Mouse (Mus musculus) gastrocnemius, postnatal 10 days (tissue): ENCODE data around the gene Cmss1. TPM values are rescaled to one million over a fixed set of nuclear protein-coding genes. Genes with fewer than 3 reads are reported as not detected.

Source experiments
- DNase-seq: peaks from one replicate; pipeline ENCODE4 v3.0.0; 2021; ENCODE audit warnings: mixed read lengths
- long read RNA-seq, 2 experiments: library from polyadenylated mRNA; stranded (forward); transcript quantifications; one replicate each; pipeline ENCODE4 v2.0.0; 2021
- total RNA-seq, 2 experiments: library from RNA; stranded (reverse); gene quantifications; 2 replicates each; pipeline ENCODE4 v1.2.3; 2021

The Cmss1 gene
- total RNA-seq = 10 to 100 TPM; 22.1 to 25.5 TPM
- long read RNA-seq, experiment 1, partial matches to known transcripts = 0 of 31 reads
- long read RNA-seq, experiment 1, other reads (novel, unspliced or antisense) = 29 of 31 reads
- long read RNA-seq, experiment 2, partial matches to known transcripts = 0 of 28 reads
- long read RNA-seq, experiment 2, other reads (novel, unspliced or antisense) = 26 of 28 reads

- peak; percentile 87 for DNase-seq
Observed at GRCm38 (mm10) chr16:57606444-57607227, at the start of gene Cmss1. Gene Cmss1 (minus strand): TSS chr16:57606864.

- no peak for DNase-seq
Observed at GRCm38 (mm10) chr16:57649888-57650287, 43.2 kb upstream of the Cmss1 start.

GRCm38 (mm10) chr16:57641346-57641885, 34.8 kb upstream of the Cmss1 start:
- DNase-seq = no peak

GRCm38 (mm10) chr16:57634766-57635165, 28.1 kb upstream of the Cmss1 start:
- DNase-seq = no peak

- DNase-seq = peak; percentile 71
Observed at GRCm38 (mm10) chr16:57634191-57634590, 27.5 kb upstream of the Cmss1 start.

GRCm38 (mm10) chr16:57611768-57612167, 5.1 kb upstream of the Cmss1 start:
- DNase-seq = peak; percentile 14

GRCm38 (mm10) chr16:57601031-57601430, 5.6 kb downstream of the Cmss1 start:
- no peak for DNase-seq

GRCm38 (mm10) chr16:57597295-57597957, 9.2 kb downstream of the Cmss1 start:
- no peak for DNase-seq

GRCm38 (mm10) chr16:57593422-57594157, 13.1 kb downstream of the Cmss1 start:
- DNase-seq = no peak

GRCm38 (mm10) chr16:57585201-57585600, 21.5 kb downstream of the Cmss1 start:
- no peak for DNase-seq

- DNase-seq = no peak
Observed at GRCm38 (mm10) chr16:57582008-57582407, 24.7 kb downstream of the Cmss1 start.

- no peak for DNase-seq
Observed at GRCm38 (mm10) chr16:57580041-57580440, 26.6 kb downstream of the Cmss1 start.

- no peak for DNase-seq
Observed at GRCm38 (mm10) chr16:57577519-57577918, 29.1 kb downstream of the Cmss1 start.

GRCm38 (mm10) chr16:57575764-57576388, 30.8 kb downstream of the Cmss1 start:
- DNase-seq = no peak

- no peak for DNase-seq
Observed at GRCm38 (mm10) chr16:57573831-57574230, 32.8 kb downstream of the Cmss1 start.

- no peak for DNase-seq
Observed at GRCm38 (mm10) chr16:57570789-57571311, 35.8 kb downstream of the Cmss1 start.

GRCm38 (mm10) chr16:57568648-57569404, 37.8 kb downstream of the Cmss1 start:
- no peak for DNase-seq

GRCm38 (mm10) chr16:57566215-57566614, 40.4 kb downstream of the Cmss1 start:
- DNase-seq = no peak

GRCm38 (mm10) chr16:57564807-57565206, 41.9 kb downstream of the Cmss1 start:
- no peak for DNase-seq

- DNase-seq = no peak
Observed at GRCm38 (mm10) chr16:57563453-57563852, 43.2 kb downstream of the Cmss1 start.

- DNase-seq = no peak
Observed at GRCm38 (mm10) chr16:57560185-57560584, 46.5 kb downstream of the Cmss1 start.
